Mouse (Mus musculus) mouse trophoblast stem cell (cell line): ENCODE results near the gene Speer4d.
"Not testable (repeated sequence)": the region's sequence is repeated elsewhere in the genome, so short reads cannot be mapped to it uniquely, and the experiment has no call there.

Experiments used
- in situ Hi-C, 2 experiments: fragments of 300-500 bp; cut with MseI, MboI; formaldehyde crosslinking; loops; 2 replicates in 1 of 2; 3 replicates in 1 of 2; pipeline ENCODE4 v1.15.1; 2025

Speer4d gene

GRCm38 (mm10) chr5:15618764-15619163 lies at the start of gene Speer4d:
Gene Speer4d, plus strand, starts transcription at chr5:15619064.
- in situ Hi-C loops = not testable (repeated sequence)

DNA sequence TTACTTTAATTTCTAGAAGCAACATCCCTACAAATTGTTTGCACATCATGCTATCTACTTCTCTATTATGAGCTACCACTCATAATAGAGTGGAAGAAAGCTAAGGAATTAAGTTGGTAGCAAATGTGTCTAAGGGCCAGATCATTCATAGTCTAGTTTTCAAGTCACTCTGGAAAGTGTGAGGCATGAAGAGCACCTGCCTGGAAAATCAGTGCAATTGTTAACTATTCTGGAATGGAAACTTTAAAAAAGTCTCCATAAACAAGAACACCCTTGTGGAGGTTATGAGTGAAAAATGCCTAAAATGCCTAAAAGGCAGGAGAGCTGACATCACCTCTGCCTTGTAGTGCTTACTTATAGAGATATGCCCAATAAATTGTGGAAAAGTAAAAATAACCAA lies 45.1 kb upstream of the Speer4d start:
- in situ Hi-C loops = not testable (repeated sequence)

DNA sequence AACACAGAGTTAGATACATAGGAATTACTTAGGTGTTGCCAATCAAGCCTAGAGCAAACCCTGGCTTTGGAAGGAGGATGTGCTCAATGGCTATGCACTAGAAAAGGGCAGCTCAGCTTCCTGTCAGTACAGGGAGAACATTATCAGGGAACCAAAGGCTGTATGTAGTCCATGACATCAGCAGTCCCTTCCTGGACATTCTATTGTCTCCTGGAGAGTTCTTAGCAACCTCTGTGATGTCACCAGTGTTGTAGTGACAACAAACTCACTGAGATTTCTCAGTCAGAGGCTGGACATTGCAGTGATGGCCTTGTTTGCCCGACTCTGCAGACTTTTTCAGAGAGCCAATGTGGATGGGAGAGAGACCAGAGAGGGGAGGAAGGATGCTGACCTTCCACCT lies 41.8 kb upstream of the Speer4d start, which contains the start of gene Gm21083:
Gene Gm21083, plus strand, starts transcription at position 301 of the 400 bp plus-strand sequence.
- in situ Hi-C loops = not testable (repeated sequence)

DNA sequence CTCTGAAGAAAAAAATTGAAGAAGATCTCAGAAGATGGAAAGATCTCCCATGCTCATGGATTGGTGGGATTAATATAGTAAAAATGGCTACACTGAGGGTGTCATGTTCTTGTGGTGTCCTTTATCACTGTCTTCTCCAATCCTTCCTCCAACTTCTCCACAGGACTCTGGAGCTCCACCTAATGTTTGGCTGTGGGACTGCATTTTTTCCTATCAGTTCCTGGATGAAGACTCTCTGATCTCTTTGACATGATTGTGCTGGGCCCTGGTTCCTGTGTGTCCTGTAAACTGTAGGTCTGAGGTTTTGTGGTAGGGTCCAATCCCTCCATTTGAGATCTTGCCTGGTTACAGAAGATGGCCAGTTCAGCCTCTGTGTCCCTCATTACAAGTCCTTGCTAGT lies 32.5 kb upstream of the Speer4d start:
- in situ Hi-C loops = not testable (repeated sequence)

- in situ Hi-C loops = not testable (repeated sequence)
Measured at GRCm38 (mm10) chr5:15588291-15588690, 30.6 kb upstream of the Speer4d start.

- in situ Hi-C loops = not testable (repeated sequence)
Measured at GRCm38 (mm10) chr5:15590635-15591034, 28.2 kb upstream of the Speer4d start.

DNA sequence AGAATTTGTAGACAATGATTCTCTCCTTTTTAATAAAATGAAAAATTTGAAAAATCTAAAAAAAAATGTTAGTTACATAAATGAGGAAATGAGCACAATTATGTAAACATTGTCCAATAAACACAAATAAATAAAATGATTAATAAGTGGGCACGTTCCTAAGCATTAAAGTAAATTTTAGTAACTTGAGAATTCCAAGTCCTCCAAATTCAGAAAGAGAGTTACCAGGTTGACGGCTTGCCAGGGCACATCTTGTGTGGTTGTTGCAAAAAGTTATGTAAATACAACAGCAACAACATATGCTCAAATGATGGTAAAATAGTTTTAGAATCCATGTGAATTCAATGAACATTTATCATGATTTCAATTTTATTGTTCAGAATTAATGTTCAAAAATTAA lies 27.3 kb upstream of the Speer4d start:
- in situ Hi-C loops = not testable (repeated sequence)

GRCm38 (mm10) chr5:15598831-15599230 lies 20.0 kb upstream of the Speer4d start:
- in situ Hi-C loops = not testable (repeated sequence)

DNA sequence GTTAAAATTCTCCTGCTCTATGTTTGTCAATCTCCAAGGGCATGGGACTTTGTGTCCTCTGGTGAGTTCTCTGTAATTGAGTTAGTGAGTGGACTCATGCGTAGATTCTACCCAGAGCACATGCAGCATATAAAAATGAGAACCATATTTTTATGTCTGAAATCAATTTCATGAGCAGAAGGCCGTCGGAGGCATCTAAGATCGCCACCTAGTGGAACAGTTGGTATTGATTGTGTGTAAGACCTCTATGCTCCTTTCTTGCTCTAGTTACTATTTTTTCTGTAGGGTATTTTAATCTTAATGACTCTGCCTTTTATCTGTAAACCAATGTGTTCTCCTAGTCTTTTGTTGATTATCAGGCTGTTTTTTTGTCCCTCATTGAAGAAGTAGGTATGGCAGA lies 18.5 kb upstream of the Speer4d start:
- in situ Hi-C loops = not testable (repeated sequence)

- in situ Hi-C loops = not testable (repeated sequence)
Measured at GRCm38 (mm10) chr5:15601481-15601880, 17.4 kb upstream of the Speer4d start.

DNA sequence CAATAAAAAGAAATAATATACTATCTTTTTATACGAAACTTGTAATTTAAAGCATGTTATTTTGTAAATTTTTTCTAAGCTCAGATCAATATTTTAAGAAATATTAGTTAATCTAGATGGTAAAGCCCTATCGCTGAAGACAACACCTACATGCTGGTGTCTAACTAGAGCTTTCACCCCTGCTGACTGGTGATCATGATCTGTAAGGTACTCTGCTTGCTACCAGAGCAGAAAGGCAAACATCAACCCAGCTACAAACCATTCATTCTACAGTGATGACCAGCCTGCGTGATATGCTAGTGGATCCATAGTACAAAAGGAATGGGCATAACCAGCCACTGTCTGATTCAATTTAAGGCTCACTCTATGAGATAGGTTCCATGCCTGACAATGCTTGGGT lies 16.9 kb upstream of the Speer4d start:
- in situ Hi-C loops = not testable (repeated sequence)

GRCm38 (mm10) chr5:15602424-15602947 lies 16.4 kb upstream of the Speer4d start:
- in situ Hi-C loops = not testable (repeated sequence)

DNA sequence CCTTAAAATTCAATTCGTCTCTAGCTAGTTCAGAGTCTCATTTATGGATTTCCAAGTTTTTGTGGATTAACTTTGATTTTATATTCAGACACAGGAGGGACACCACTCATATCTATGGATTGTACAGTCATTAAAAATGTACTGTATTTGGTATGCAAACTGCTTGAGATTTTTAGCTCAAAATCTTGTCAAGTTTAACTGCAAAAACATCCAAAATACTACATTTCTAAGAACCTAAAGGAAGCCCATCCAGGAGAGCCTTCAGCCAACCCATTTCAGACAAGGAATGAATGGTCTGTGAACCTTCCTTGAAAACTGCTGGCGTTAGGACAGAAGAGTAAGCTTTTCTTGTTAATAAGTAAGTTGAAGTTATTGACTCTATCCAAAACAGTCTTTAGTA lies 15.9 kb upstream of the Speer4d start:
- in situ Hi-C loops = not testable (repeated sequence)

- in situ Hi-C loops = not testable (repeated sequence)
Measured at GRCm38 (mm10) chr5:15603585-15603984, 15.3 kb upstream of the Speer4d start.

GRCm38 (mm10) chr5:15606677-15607076 lies 12.2 kb upstream of the Speer4d start:
- in situ Hi-C loops = not testable (repeated sequence)

DNA sequence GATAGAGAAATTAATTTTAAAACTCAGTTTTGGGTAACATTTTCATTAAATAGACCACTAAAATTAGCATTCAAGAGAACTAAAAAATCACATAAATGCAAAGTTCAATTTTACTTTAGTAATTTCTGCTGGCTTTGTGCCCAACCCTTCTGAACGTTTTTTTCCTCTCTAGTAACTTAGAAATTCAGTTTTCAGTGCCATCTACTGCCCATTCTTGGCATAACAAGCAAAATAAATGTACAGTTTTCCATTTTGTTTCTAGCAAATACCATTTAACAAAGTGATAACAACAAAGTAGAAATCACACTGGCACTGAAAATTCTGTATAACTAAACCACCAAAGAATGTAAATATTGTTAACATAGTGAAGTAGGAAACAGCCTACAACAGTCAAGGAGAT lies 8.2 kb upstream of the Speer4d start:
- in situ Hi-C loops = not testable (repeated sequence)

GRCm38 (mm10) chr5:15616195-15616594 lies 2.7 kb upstream of the Speer4d start:
- in situ Hi-C loops = not testable (repeated sequence)

- in situ Hi-C loops = not testable (repeated sequence)
Measured at GRCm38 (mm10) chr5:15628136-15628535, 9.3 kb downstream of the Speer4d start.

DNA sequence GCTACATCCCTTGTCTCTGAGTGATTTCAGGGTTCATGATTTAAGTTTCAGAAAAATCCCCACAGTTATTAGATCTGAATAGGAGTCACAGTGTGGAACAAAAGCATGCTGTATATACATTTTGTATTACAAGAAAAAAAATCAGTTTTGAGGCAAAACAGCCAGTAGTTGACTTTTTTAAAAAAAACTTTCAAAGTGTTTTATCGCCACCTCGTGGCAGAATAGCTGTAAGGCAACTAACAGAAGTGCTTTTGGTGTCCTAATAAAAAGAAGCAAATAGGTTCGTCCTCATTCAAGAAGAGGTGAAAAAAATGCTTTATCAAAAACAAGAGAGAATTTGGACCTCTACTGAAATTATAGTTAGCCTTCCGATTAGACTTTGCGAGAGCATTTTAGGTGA lies 11.2 kb downstream of the Speer4d start:
- in situ Hi-C loops = not testable (repeated sequence)

DNA sequence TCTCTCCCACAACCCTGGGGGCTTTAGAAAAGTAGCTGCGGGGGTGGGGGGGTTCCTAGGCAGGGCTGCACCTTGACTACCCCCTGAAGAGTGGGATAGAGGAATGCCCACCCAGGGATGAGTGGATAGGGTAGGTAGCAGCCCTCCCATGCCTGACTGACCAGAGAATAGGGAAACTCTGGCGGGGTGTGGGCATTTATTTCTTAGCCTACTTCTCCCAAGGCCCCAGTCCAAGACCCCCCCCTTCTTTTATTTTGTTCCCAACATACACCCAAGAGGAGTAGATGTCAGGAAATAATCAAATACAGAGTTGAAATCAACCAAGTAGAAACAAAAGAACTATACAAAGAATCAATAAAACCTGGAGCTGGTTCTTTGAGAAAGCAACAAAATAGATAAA lies 18.8 kb downstream of the Speer4d start:
- in situ Hi-C loops = not testable (repeated sequence)

DNA sequence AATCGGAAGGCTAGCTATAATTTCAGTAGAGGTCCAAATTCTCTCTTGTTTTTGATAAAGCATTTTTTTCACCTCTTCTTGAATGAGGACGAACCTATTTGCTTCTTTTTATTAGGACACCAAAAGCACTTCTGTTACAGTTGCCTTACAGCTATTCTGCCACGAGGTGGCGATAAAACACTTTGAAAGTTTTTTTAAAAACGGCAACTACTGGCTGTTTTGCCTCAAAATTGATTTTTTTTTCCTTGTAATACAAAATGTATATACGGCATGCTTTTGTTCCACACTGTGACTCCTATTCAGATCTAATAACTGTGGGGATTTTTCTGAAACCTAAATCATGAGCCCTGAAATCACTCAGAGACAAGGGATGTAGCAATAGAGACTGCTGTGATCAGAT lies 26.8 kb downstream of the Speer4d start:
- in situ Hi-C loops = not testable (repeated sequence)

- in situ Hi-C loops = not testable (repeated sequence)
Measured at GRCm38 (mm10) chr5:15652334-15652733, 33.5 kb downstream of the Speer4d start.

GRCm38 (mm10) chr5:15656959-15657358 lies 38.1 kb downstream of the Speer4d start, which contains the start of gene 4930572O03Rik:
Gene 4930572O03Rik, minus strand, starts transcription at chr5:15657059.
- in situ Hi-C loops = not testable (repeated sequence)

DNA sequence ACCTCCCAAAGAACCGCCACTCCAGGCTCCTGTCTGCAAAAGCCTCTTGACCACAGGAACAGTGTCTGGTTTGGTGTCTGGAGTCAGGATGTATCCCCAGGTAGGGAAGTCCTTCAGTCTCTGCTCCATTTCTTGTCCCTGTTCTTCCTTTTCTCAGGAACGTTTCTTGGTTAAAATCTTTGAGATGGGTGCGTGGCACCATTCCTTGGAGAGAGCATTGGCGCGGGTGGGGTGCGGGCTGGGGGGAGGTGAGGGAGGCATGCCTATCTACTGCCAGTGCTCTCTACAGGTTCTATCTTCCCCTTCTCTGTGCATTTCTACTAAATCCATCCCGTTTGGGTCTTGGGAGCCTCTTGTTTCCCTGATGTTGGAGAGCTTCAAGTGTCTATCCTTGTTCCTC lies 45.0 kb downstream of the Speer4d start:
- in situ Hi-C loops = not testable (repeated sequence)
